Mouse (Mus musculus): Measurements from ENCODE around the gene Prps1l1.

Gene Prps1l1

GRCm38 (mm10) chr12:35025916-35026432, 41.4 kb downstream of the Prps1l1 start:
- DNase-seq (ENCODE audit: low spot score), result no peak

GRCm38 (mm10) chr12:35027533-35027932, 43.0 kb downstream of the Prps1l1 start:
- DNase-seq (ENCODE audit: low spot score), result no peak
